Mouse (Mus musculus) frontal cortex, adult 2 months (tissue): ENCODE results near the gene Gm20911. TPM values are rescaled to one million over a fixed set of nuclear protein-coding genes. Genes with fewer than 3 reads are reported as not detected.
"Not testable (repeated sequence)": the region's sequence is repeated elsewhere in the genome, so short reads cannot be mapped to it uniquely, and the experiment has no call there.

ENCODE experiments used
- DNase-seq, 2 experiments: peaks; one replicate each; pipeline ENCODE4 v3.0.0; 2022; ENCODE audit warnings: low spot score in 1 of 2; ENCODE audit errors: extremely low spot score in 1 of 2
- polyA plus RNA-seq: library from polyadenylated mRNA; depleted of rRNA; stranded (reverse); fragments of >200 nt; gene quantifications from 2 replicates; pipeline ENCODE4 v1.2.3, GENCODE M21; 2012; rRNA removed

The Gm20911 gene
- polyA plus RNA-seq = not detected in 2 replicates

DNA sequence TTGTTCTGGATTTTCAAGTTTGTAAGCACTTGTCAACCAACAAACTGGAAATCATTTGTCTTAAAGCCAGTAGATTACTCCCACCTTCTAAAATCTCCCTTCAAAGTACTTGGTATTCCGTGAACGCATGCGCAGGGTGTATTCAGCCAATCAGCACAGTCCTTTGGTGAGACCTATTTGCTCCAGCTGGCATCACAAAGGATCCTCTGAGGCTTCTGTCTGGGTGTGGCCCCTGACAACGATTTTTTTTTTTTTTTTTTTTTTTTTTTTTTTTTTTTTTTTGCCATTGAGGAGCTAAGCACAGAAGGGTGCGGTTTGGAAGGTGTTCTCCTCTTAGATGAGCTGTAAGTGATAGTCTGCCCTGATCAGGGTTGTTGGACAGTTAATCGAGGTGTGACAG lies at the start of gene Gm20911:
Gene Gm20911, plus strand, starts transcription at position 301 of the 400 bp plus-strand sequence.
- not testable (repeated sequence) for DNase-seq
